Mouse (Mus musculus) cerebellum, adult 11 months (tissue): Measurements from ENCODE around the gene Pnpla2.

ENCODE experiments used
- DNase-seq: peaks from one replicate; pipeline ENCODE4 v3.0.0; 2022

Pnpla2 gene

GRCm38 (mm10) chr7:141485186-141485585 is 30.2 kb downstream of the Pnpla2 start:
- DNase-seq = no peak

- DNase-seq = peak; percentile 96
Observed at GRCm38 (mm10) chr7:141485606-141486005, 30.6 kb downstream of the Pnpla2 start.

- no peak for DNase-seq
Observed at GRCm38 (mm10) chr7:141486239-141486638, 31.2 kb downstream of the Pnpla2 start.

GRCm38 (mm10) chr7:141487141-141487540 is 32.1 kb downstream of the Pnpla2 start:
- no peak for DNase-seq

GRCm38 (mm10) chr7:141491151-141491550 is 36.2 kb downstream of the Pnpla2 start:
- no peak for DNase-seq

GRCm38 (mm10) chr7:141492738-141493137 is 37.7 kb downstream of the Pnpla2 start:
- no peak for DNase-seq

- peak; percentile 20 for DNase-seq
Observed at GRCm38 (mm10) chr7:141493729-141494128, 38.7 kb downstream of the Pnpla2 start.

- no peak for DNase-seq
Observed at GRCm38 (mm10) chr7:141495379-141495778, 40.4 kb downstream of the Pnpla2 start.

- no peak for DNase-seq
Observed at GRCm38 (mm10) chr7:141495940-141496339, 40.9 kb downstream of the Pnpla2 start.

- no peak for DNase-seq
Observed at GRCm38 (mm10) chr7:141497600-141497999, 42.6 kb downstream of the Pnpla2 start.

- DNase-seq = no peak
Observed at GRCm38 (mm10) chr7:141501820-141502555, 47.0 kb downstream of the Pnpla2 start.

GRCm38 (mm10) chr7:141502556-141502905 is 47.5 kb downstream of the Pnpla2 start:
- peak; percentile 71 for DNase-seq

GRCm38 (mm10) chr7:141506278-141506677 is 51.3 kb downstream of the Pnpla2 start:
- DNase-seq = no peak

- no peak for DNase-seq
Observed at GRCm38 (mm10) chr7:141508160-141508559, 53.2 kb downstream of the Pnpla2 start.

GRCm38 (mm10) chr7:141510196-141510595 is 55.2 kb downstream of the Pnpla2 start:
- no peak for DNase-seq
